Mouse (Mus musculus): ENCODE measurements around the gene Tubb2a. TPM values are rescaled to one million over a fixed set of nuclear protein-coding genes. Genes with fewer than 3 reads are reported as not detected.

The Tubb2a gene
- total and polyA plus RNA-seq, 2 experiments: 27.5 to 569 TPM

GRCm38 (mm10) chr13:34109035-34109676 is 31.3 kb upstream of the Tubb2a start:
- peaks cover 3% of the 10 kb centered on the region; the same call in 1 of the 2 replicates for H3K4me1 ChIP-seq (ENCODE audit: control insufficient read depth, insufficient read depth, low read length)
- no peak for TF ChIP-seq POLR2A (IDR thresholded peaks at IDR 0.05; ENCODE audit: extremely low read depth, insufficient read depth, low read length)
- no peak overlapping the region for H3K4me3 ChIP-seq (ENCODE audit: insufficient read depth, low read depth, low read length)
- H3K27me3 ChIP-seq (ENCODE audit: control insufficient read depth, insufficient read depth, low read length): no peaks in the 10 kb centered on the region
- no peak for DNase-seq (ENCODE audit: extremely low read depth, low read depth, low spot score)
- WGBS: 93% methylated on average over 4 of the region's 4 CpGs
- H3K79me2 ChIP-seq (ENCODE audit: control insufficient read depth, insufficient read depth, low read length): no peaks in the 10 kb centered on the region
- H3K27ac ChIP-seq (replicated peaks; ENCODE audit: insufficient read depth, low read depth, low read length): no peak overlapping the region
- H3K9ac ChIP-seq (ENCODE audit: low read depth, low read length): no peak overlapping the region
- H3K36me3 ChIP-seq (ENCODE audit: control insufficient read depth, insufficient read depth, low read length): no peaks in the 10 kb centered on the region

- H3K27me3 ChIP-seq (ENCODE audit: control insufficient read depth, insufficient read depth, low read length): no peaks in the 10 kb centered on the region
- H3K9ac ChIP-seq (ENCODE audit: low read depth, low read length): no peak overlapping the region
- no peak overlapping the region for H3K27ac ChIP-seq (replicated peaks; ENCODE audit: insufficient read depth, low read depth, low read length)
- no peaks in the 10 kb centered on the region for H3K79me2 ChIP-seq (ENCODE audit: control insufficient read depth, insufficient read depth, low read length)
- no peaks in the 10 kb centered on the region for H3K36me3 ChIP-seq (ENCODE audit: control insufficient read depth, insufficient read depth, low read length)
- WGBS: 84% methylated on average over 1 of the region's 1 CpGs
- no peak overlapping the region for H3K4me3 ChIP-seq (ENCODE audit: insufficient read depth, low read depth, low read length)
- TF ChIP-seq POLR2A (IDR thresholded peaks at IDR 0.05; ENCODE audit: extremely low read depth, insufficient read depth, low read length) (no peak), CTCF (IDR thresholded peaks at IDR 0.05; ENCODE audit: low read depth, low read length) (no peak)
- no peak for DNase-seq (ENCODE audit: extremely low read depth, low read depth, low spot score)
- no peaks in the 10 kb centered on the region for H3K4me1 ChIP-seq (ENCODE audit: control insufficient read depth, insufficient read depth, low read length)
These were observed 29.2 kb upstream of the Tubb2a start for GRCm38 (mm10) chr13:34106999-34107398.

GRCm38 (mm10) chr13:34106256-34106655 is 28.4 kb upstream of the Tubb2a start:
- 83% methylated on average over 2 of the region's 2 CpGs for WGBS
- TF ChIP-seq POLR2A (IDR thresholded peaks at IDR 0.05; ENCODE audit: extremely low read depth, insufficient read depth, low read length) (no peak), CTCF (IDR thresholded peaks at IDR 0.05; ENCODE audit: low read depth, low read length) (no peak)
- Histone ChIP-seq H3K4me1 (ENCODE audit: control insufficient read depth, insufficient read depth, low read length) (no peaks in the 10 kb centered on the region), H3K9ac (ENCODE audit: low read depth, low read length) (no peak overlapping the region), H3K27ac (replicated peaks; ENCODE audit: insufficient read depth, low read depth, low read length) (no peak overlapping the region), H3K4me3 (ENCODE audit: insufficient read depth, low read depth, low read length) (no peak overlapping the region), H3K79me2 (ENCODE audit: control insufficient read depth, insufficient read depth, low read length) (no peaks in the 10 kb centered on the region), H3K27me3 (ENCODE audit: control insufficient read depth, insufficient read depth, low read length) (no peaks in the 10 kb centered on the region), H3K36me3 (ENCODE audit: control insufficient read depth, insufficient read depth, low read length) (no peaks in the 10 kb centered on the region)
- DNase-seq (ENCODE audit: extremely low read depth, low read depth, low spot score): no peak

GRCm38 (mm10) chr13:34105364-34105763 is 27.6 kb upstream of the Tubb2a start:
- H3K27ac ChIP-seq (replicated peaks; ENCODE audit: insufficient read depth, low read depth, low read length): no peak overlapping the region
- TF ChIP-seq CTCF (IDR thresholded peaks at IDR 0.05; ENCODE audit: low read depth, low read length): no peak
- no peak overlapping the region for H3K9ac ChIP-seq (ENCODE audit: low read depth, low read length)
- WGBS: 85% methylated on average over 1 of the region's 1 CpGs
- H3K27me3 ChIP-seq (ENCODE audit: control insufficient read depth, insufficient read depth, low read length): no peaks in the 10 kb centered on the region
- no peak overlapping the region for H3K4me3 ChIP-seq (ENCODE audit: insufficient read depth, low read depth, low read length)
- DNase-seq (ENCODE audit: extremely low read depth, low read depth, low spot score): no peak
- H3K36me3 ChIP-seq (ENCODE audit: control insufficient read depth, insufficient read depth, low read length): no peaks in the 10 kb centered on the region
- no peaks in the 10 kb centered on the region for H3K79me2 ChIP-seq (ENCODE audit: control insufficient read depth, insufficient read depth, low read length)
- H3K4me1 ChIP-seq (ENCODE audit: control insufficient read depth, insufficient read depth, low read length): no peaks in the 10 kb centered on the region

- Histone ChIP-seq H3K4me3 (ENCODE audit: insufficient read depth, low read depth, low read length) (no peak overlapping the region), H3K9ac (ENCODE audit: low read depth, low read length) (no peak overlapping the region), H3K27ac (replicated peaks; ENCODE audit: insufficient read depth, low read depth, low read length) (no peak overlapping the region), H3K36me3 (ENCODE audit: control insufficient read depth, insufficient read depth, low read length) (no peaks in the 10 kb centered on the region), H3K27me3 (ENCODE audit: control insufficient read depth, insufficient read depth, low read length) (no peaks in the 10 kb centered on the region), H3K79me2 (ENCODE audit: control insufficient read depth, insufficient read depth, low read length) (no peaks in the 10 kb centered on the region), H3K4me1 (ENCODE audit: control insufficient read depth, insufficient read depth, low read length) (no peaks in the 10 kb centered on the region)
- TF ChIP-seq POLR2A (IDR thresholded peaks at IDR 0.05; ENCODE audit: extremely low read depth, insufficient read depth, low read length) (no peak), CTCF (IDR thresholded peaks at IDR 0.05; ENCODE audit: low read depth, low read length) (no peak)
- WGBS: 85% methylated on average over 9 of the region's 9 CpGs
- no peak for DNase-seq (ENCODE audit: extremely low read depth, low read depth, low spot score)
These were observed 24.1 kb upstream of the Tubb2a start for GRCm38 (mm10) chr13:34101908-34102307.

- no peaks in the 10 kb centered on the region for H3K36me3 ChIP-seq (ENCODE audit: control insufficient read depth, insufficient read depth, low read length)
- no peak for TF ChIP-seq POLR2A (IDR thresholded peaks at IDR 0.05; ENCODE audit: extremely low read depth, insufficient read depth, low read length)
- TF ChIP-seq CTCF (IDR thresholded peaks at IDR 0.05; ENCODE audit: low read depth, low read length): no peak
- no peak overlapping the region for H3K27ac ChIP-seq (replicated peaks; ENCODE audit: insufficient read depth, low read depth, low read length)
- no peaks in the 10 kb centered on the region for H3K4me1 ChIP-seq (ENCODE audit: control insufficient read depth, insufficient read depth, low read length)
- no peak for DNase-seq (ENCODE audit: extremely low read depth, low read depth, low spot score)
- no peaks in the 10 kb centered on the region for H3K79me2 ChIP-seq (ENCODE audit: control insufficient read depth, insufficient read depth, low read length)
- 97% methylated on average over 10 of the region's 10 CpGs for WGBS
- H3K27me3 ChIP-seq (ENCODE audit: control insufficient read depth, insufficient read depth, low read length): no peaks in the 10 kb centered on the region
- H3K9ac ChIP-seq (ENCODE audit: low read depth, low read length): no peak overlapping the region
- no peak overlapping the region for H3K4me3 ChIP-seq (ENCODE audit: insufficient read depth, low read depth, low read length)
These were observed 23.4 kb upstream of the Tubb2a start for GRCm38 (mm10) chr13:34101247-34101646.

Data from liver, adult 2 months (tissue).